Mouse (Mus musculus) myocyte (in vitro differentiated cells): ENCODE measurements around the gene Creb3. TPM values are rescaled to one million over a fixed set of nuclear protein-coding genes. Genes with fewer than 3 reads are reported as not detected.
"Not testable (repeated sequence)": the region's sequence is repeated elsewhere in the genome, so short reads cannot be mapped to it uniquely, and the experiment has no call there.

ENCODE experiments used
- H3K27me3 ChIP-seq: one replicate; pipeline ENCODE4 v1.6.1; 2011; ENCODE audit not compliant: control insufficient read depth, insufficient read depth, insufficient read length
- H3K36me3 ChIP-seq: one replicate; pipeline ENCODE4 v1.6.1; 2011; ENCODE audit not compliant: control insufficient read depth, insufficient read depth
- H3K4me2 ChIP-seq: one replicate; pipeline ENCODE4 v1.6.1; 2011; ENCODE audit warnings: low read depth, control low read depth
- H3K4me3 ChIP-seq: one replicate; pipeline ENCODE4 v1.5.1; 2011; ENCODE audit warnings: mild to moderate bottlenecking, control low read depth, moderate library complexity
- H3K79me2 ChIP-seq: one replicate; pipeline ENCODE4 v1.6.1; 2011; ENCODE audit not compliant: control insufficient read depth, insufficient read depth
- H3ac ChIP-seq: one replicate; pipeline ENCODE4 v1.6.1; 2011; ENCODE audit not compliant: control insufficient read depth, insufficient read length
- CEBPB ChIP-seq: IDR thresholded peaks from 2 replicates; pipeline ENCODE4 v1.6.1; 2011; ENCODE audit warnings: mild to moderate bottlenecking, moderate library complexity; ENCODE audit not compliant: poor library complexity, insufficient read depth, severe bottlenecking
- E2F4 ChIP-seq: IDR thresholded peaks from one replicate; pipeline ENCODE4 v1.6.1; 2011; ENCODE audit warnings: mild to moderate bottlenecking, control low read depth, moderate library complexity; ENCODE audit not compliant: insufficient read depth
- MAX ChIP-seq: IDR thresholded peaks from one replicate; pipeline ENCODE4 v1.6.1; 2011; ENCODE audit warnings: low read depth, mild to moderate bottlenecking, control low read depth
- MYOD1 ChIP-seq, 3 experiments: IDR thresholded peaks; one replicate each; pipeline ENCODE4 v1.6.1; 2011; ENCODE audit warnings: control low read depth in 2 of 3, low read depth in 2 of 3, mild to moderate bottlenecking in 2 of 3, moderate library complexity in 1 of 3; ENCODE audit not compliant: insufficient read length in 2 of 3, control insufficient read depth in 1 of 3
- MYOG ChIP-seq, 3 experiments: IDR thresholded peaks; one replicate each; pipeline ENCODE4 v1.6.1; 2011; ENCODE audit warnings: control low read depth in 2 of 3, low read depth in 2 of 3, mild to moderate bottlenecking in 2 of 3; ENCODE audit not compliant: insufficient read length in 2 of 3, control insufficient read depth in 1 of 3, insufficient read depth in 1 of 3
- POLR2A ChIP-seq: IDR thresholded peaks from one replicate; pipeline ENCODE4 v1.6.1; 2011; ENCODE audit warnings: low read depth, mild to moderate bottlenecking, control low read depth, moderate library complexity; ENCODE audit not compliant: insufficient read length
- POLR2AphosphoS2 ChIP-seq: IDR thresholded peaks from one replicate; pipeline ENCODE4 v1.6.1; 2011; ENCODE audit warnings: low read depth, control low read depth; ENCODE audit not compliant: insufficient read length
- REST ChIP-seq: IDR thresholded peaks from one replicate; pipeline ENCODE4 v1.6.1; 2011; ENCODE audit warnings: mild to moderate bottlenecking, control low read depth, moderate library complexity; ENCODE audit not compliant: insufficient read depth, insufficient read length
- SRF ChIP-seq: IDR thresholded peaks from one replicate; pipeline ENCODE4 v1.6.1; 2011; ENCODE audit warnings: low read depth; ENCODE audit not compliant: control insufficient read depth, insufficient read length
- TCF12 ChIP-seq: IDR thresholded peaks from one replicate; pipeline ENCODE4 v1.6.1; 2011; ENCODE audit warnings: mild to moderate bottlenecking, control low read depth; ENCODE audit not compliant: poor library complexity, insufficient read depth, severe bottlenecking
- TCF3 ChIP-seq: IDR thresholded peaks from one replicate; pipeline ENCODE4 v1.6.1; 2011; ENCODE audit warnings: low read depth, control low read depth; ENCODE audit not compliant: insufficient read length
- USF1 ChIP-seq: IDR thresholded peaks from one replicate; pipeline ENCODE4 v1.6.1; 2011; ENCODE audit warnings: low read depth, mild to moderate bottlenecking, control low read depth, moderate library complexity
- polyA plus RNA-seq: library from polyadenylated mRNA; unstranded; fragments of >200 nt; fragmentation: generic; extraction: Trizol; gene quantifications from one replicate; pipeline ENCODE4 v1.2.1, GENCODE M21; 2012; ENCODE audit warnings: missing spikeins

Gene Creb3
- polyA plus RNA-seq, 1 experiment = 73.9 TPM

DNA sequence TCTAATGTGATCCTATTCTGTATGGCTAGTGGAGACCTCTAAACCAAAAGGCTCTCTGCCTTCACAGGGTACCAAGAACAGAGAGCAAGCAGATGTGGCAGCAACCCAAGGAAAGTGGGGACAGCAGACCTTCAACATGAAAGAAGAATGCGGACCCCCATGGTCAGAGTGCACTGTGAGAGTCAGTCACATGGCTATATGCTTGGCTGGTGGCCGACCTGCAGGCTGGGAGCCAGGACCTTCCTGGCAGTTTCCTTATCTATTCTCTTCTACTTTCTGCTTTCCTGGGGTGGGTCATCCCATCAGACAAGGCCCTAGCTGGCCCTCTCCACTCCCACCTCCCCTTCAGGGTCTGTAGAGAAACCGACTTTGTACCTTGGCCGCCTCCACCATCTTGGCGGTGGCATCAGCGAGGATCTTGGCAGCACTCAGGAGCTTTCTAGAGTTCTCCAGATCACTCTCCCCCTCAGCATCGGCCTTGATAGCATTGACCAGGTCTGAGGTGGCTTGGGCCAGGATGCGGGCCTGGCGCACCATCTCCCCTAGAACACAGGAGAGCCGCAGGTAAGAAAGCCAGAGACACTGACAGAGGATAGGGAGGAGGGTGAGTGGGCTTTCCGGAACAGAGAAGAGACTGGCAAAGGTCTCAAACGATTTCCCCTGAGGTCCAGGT lies 15.6 kb upstream of the Creb3 start:
- H3K27me3 ChIP-seq = no peaks in the 10 kb centered on the region
- peaks cover 82% of the 10 kb centered on the region for H3K36me3 ChIP-seq
- no peak overlapping the region for H3ac ChIP-seq
- H3K4me3 ChIP-seq = no peak overlapping the region
- H3K4me2 ChIP-seq = no peak overlapping the region
- H3K79me2 ChIP-seq = no peaks in the 10 kb centered on the region
- TF ChIP-seq POLR2AphosphoS2 (peak; percentile 20), TCF3 (no peak)

- no peak overlapping the region for H3ac ChIP-seq
- peaks cover 81% of the 10 kb centered on the region for H3K36me3 ChIP-seq
- H3K79me2 ChIP-seq = no peaks in the 10 kb centered on the region
- no peak for TF ChIP-seq CEBPB
- no peak for TF ChIP-seq USF1
- TF ChIP-seq POLR2AphosphoS2 = no peak
- no peak for TF ChIP-seq REST
- TF ChIP-seq TCF12 = no peak
- TF ChIP-seq SRF = no peak
- TF ChIP-seq E2F4 = no peak
- TF ChIP-seq TCF3 = no peak
- TF ChIP-seq MAX = no peak
- no peak for TF ChIP-seq MYOD1 (IDR thresholded peaks at IDR 0.05; ENCODE audit: control insufficient read depth in 1 of 3, insufficient read length in 2 of 3, low read depth in 2 of 3)
- no peak for TF ChIP-seq MYOG (IDR thresholded peaks at IDR 0.05; ENCODE audit: control insufficient read depth in 1 of 3, insufficient read depth in 1 of 3, insufficient read length in 2 of 3, low read depth in 2 of 3)
- TF ChIP-seq POLR2A = no peak
- no peaks in the 10 kb centered on the region for H3K27me3 ChIP-seq
- no peak overlapping the region for H3K4me3 ChIP-seq
- no peak overlapping the region for H3K4me2 ChIP-seq
These were observed 15.0 kb upstream of the Creb3 start for GRCm38 (mm10) chr4:43547160-43547559.

GRCm38 (mm10) chr4:43549055-43549454 lies 13.1 kb upstream of the Creb3 start:
- Histone ChIP-seq H3K4me2 (no peak overlapping the region), H3ac (no peak overlapping the region), H3K79me2 (no peaks in the 10 kb centered on the region), H3K27me3 (no peaks in the 10 kb centered on the region), H3K4me3 (no peak overlapping the region), H3K36me3 (peaks cover 81% of the 10 kb centered on the region)
- TF ChIP-seq TCF3 (no peak), REST (no peak), MAX (no peak), POLR2A (no peak), SRF (no peak), E2F4 (no peak), POLR2AphosphoS2 (no peak), MYOG (IDR thresholded peaks at IDR 0.05; ENCODE audit: control insufficient read depth in 1 of 3, insufficient read depth in 1 of 3, insufficient read length in 2 of 3, low read depth in 2 of 3) (no peak), CEBPB (no peak), TCF12 (no peak), USF1 (no peak), MYOD1 (IDR thresholded peaks at IDR 0.05; ENCODE audit: control insufficient read depth in 1 of 3, insufficient read length in 2 of 3, low read depth in 2 of 3) (no peak)

- not testable (repeated sequence) for H3ac ChIP-seq, H3K4me2 ChIP-seq, H3K79me2 ChIP-seq, H3K27me3 ChIP-seq, H3K4me3 ChIP-seq
- H3K36me3 ChIP-seq = peaks cover 87% of the 10 kb centered on the region
These were observed 10.3 kb upstream of the Creb3 start for GRCm38 (mm10) chr4:43551854-43552253.

- peaks cover 84% of the 10 kb centered on the region for H3K36me3 ChIP-seq
- H3K79me2 ChIP-seq = peaks cover 13% of the 10 kb centered on the region
- no peak overlapping the region for H3K4me3 ChIP-seq
- no peaks in the 10 kb centered on the region for H3K27me3 ChIP-seq
- no peak for TF ChIP-seq USF1
- TF ChIP-seq POLR2AphosphoS2 = no peak
- peak in 1 of 3 experiments; percentile 34 for TF ChIP-seq MYOD1 (IDR thresholded peaks at IDR 0.05; ENCODE audit: control insufficient read depth in 1 of 3, insufficient read length in 2 of 3, low read depth in 2 of 3)
- TF ChIP-seq REST = no peak
- TF ChIP-seq CEBPB = no peak
- no peak overlapping the region for H3ac ChIP-seq
- H3K4me2 ChIP-seq = no peak overlapping the region
These were observed 9.7 kb upstream of the Creb3 start for GRCm38 (mm10) chr4:43552437-43552836.

GRCm38 (mm10) chr4:43553891-43554290 lies 8.2 kb upstream of the Creb3 start:
- Histone ChIP-seq H3K79me2 (peaks cover 28% of the 10 kb centered on the region), H3K4me2 (no peak overlapping the region), H3K27me3 (no peaks in the 10 kb centered on the region)

More at GRCm38 (mm10) chr4:43553891-43554290, 8.2 kb upstream of the Creb3 start:
- no peak overlapping the region for H3K4me3 ChIP-seq
- no peak overlapping the region for H3ac ChIP-seq
- TF ChIP-seq MAX (no peak), USF1 (no peak), E2F4 (no peak), POLR2AphosphoS2 (peak; percentile 25), TCF12 (no peak)
- H3K36me3 ChIP-seq = peaks cover 78% of the 10 kb centered on the region
